Mouse (Mus musculus): ENCODE data around the gene Cryga. TPM values are rescaled to one million over a fixed set of nuclear protein-coding genes. Genes with fewer than 3 reads are reported as not detected.
"Not testable (repeated sequence)": the region's sequence is repeated elsewhere in the genome, so short reads cannot be mapped to it uniquely, and the experiment has no call there.

Cryga gene
- polyA plus RNA-seq, 1 experiment from 2014 or later: not detected

GRCm38 (mm10) chr1:65082188-65082587 lies 21.0 kb downstream of the Cryga start, which contains the start of gene Crygb:
TSS of gene Crygb (minus strand) at chr1:65082288.
- Histone ChIP-seq H3K27ac (no peak within 1 kb of the TSS), H3K4me1 (peaks cover 3% of the 10 kb centered on the region; the same call in 1 of the 2 replicates), H3K4me3 (no peak within 1 kb of the TSS), H3K9me3 (replicated peaks) (no peaks in the 10 kb centered on the region), H3K27me3 (ENCODE audit: low read depth, poor library complexity, severe bottlenecking) (no peaks in the 10 kb centered on the region), H3K36me3 (no peaks in the 10 kb centered on the region)
- DNase-seq (ENCODE audit: low spot score): no peak
- WGBS: 42% methylated on average over 7 of the region's 7 CpGs

- no peak for DNase-seq (ENCODE audit: low spot score)
- Histone ChIP-seq H3K4me1 (no peaks in the 10 kb centered on the region), H3K36me3 (no peaks in the 10 kb centered on the region), H3K4me3 (no peak overlapping the region), H3K27me3 (ENCODE audit: low read depth, poor library complexity, severe bottlenecking) (no peaks in the 10 kb centered on the region), H3K9me3 (replicated peaks) (no peaks in the 10 kb centered on the region), H3K27ac (no peak overlapping the region)
- 30% methylated on average over 5 of the region's 5 CpGs for WGBS
Observed at GRCm38 (mm10) chr1:65075607-65076006, 27.6 kb downstream of the Cryga start.

GRCm38 (mm10) chr1:65073589-65073988 lies 29.6 kb downstream of the Cryga start, which contains the start of gene Crygc:
TSS of gene Crygc (minus strand) at chr1:65073689.
- Histone ChIP-seq H3K36me3 (no peaks in the 10 kb centered on the region), H3K27ac (no peak within 1 kb of the TSS), H3K4me1 (no peaks in the 10 kb centered on the region), H3K27me3 (ENCODE audit: low read depth, poor library complexity, severe bottlenecking) (no peaks in the 10 kb centered on the region), H3K9me3 (replicated peaks) (no peaks in the 10 kb centered on the region), H3K4me3 (no peak within 1 kb of the TSS)
- no peak for DNase-seq (ENCODE audit: low spot score)
- 72% methylated on average over 6 of the region's 6 CpGs for WGBS

- DNase-seq (ENCODE audit: low spot score): no peak
- Histone ChIP-seq H3K27ac (no peak overlapping the region), H3K4me3 (no peak overlapping the region), H3K4me1 (no peaks in the 10 kb centered on the region), H3K9me3 (replicated peaks) (no peaks in the 10 kb centered on the region), H3K36me3 (no peaks in the 10 kb centered on the region), H3K27me3 (ENCODE audit: low read depth, poor library complexity, severe bottlenecking) (no peaks in the 10 kb centered on the region)
Observed at GRCm38 (mm10) chr1:65067842-65068241, 35.3 kb downstream of the Cryga start.

GRCm38 (mm10) chr1:65064201-65064600 lies 39.0 kb downstream of the Cryga start:
- 92% methylated on average over 15 of the region's 15 CpGs for WGBS
- Histone ChIP-seq H3K9me3 (replicated peaks) (no peaks in the 10 kb centered on the region), H3K4me1 (no peaks in the 10 kb centered on the region), H3K4me3 (no peak overlapping the region), H3K27me3 (ENCODE audit: low read depth, poor library complexity, severe bottlenecking) (no peaks in the 10 kb centered on the region), H3K27ac (no peak overlapping the region), H3K36me3 (no peaks in the 10 kb centered on the region)
- no peak for DNase-seq (ENCODE audit: low spot score)

GRCm38 (mm10) chr1:65063352-65063751 lies 39.8 kb downstream of the Cryga start, which contains the start of gene Crygd:
TSS of gene Crygd (minus strand) at chr1:65063452.
- H3K27ac ChIP-seq: no peak within 1 kb of the TSS
- 92% methylated on average over 8 of the region's 8 CpGs for WGBS
- H3K4me3 ChIP-seq: no peak within 1 kb of the TSS
- H3K4me1 ChIP-seq: no peaks in the 10 kb centered on the region
- no peaks in the 10 kb centered on the region for H3K27me3 ChIP-seq (ENCODE audit: low read depth, poor library complexity, severe bottlenecking)
- no peaks in the 10 kb centered on the region for H3K9me3 ChIP-seq (replicated peaks)
- no peaks in the 10 kb centered on the region for H3K36me3 ChIP-seq
- no peak for DNase-seq (ENCODE audit: low spot score)

- no peaks in the 10 kb centered on the region for H3K27me3 ChIP-seq (ENCODE audit: low read depth, poor library complexity, severe bottlenecking)
- WGBS: 28% methylated on average over 2 of the region's 2 CpGs
- no peak overlapping the region for H3K4me3 ChIP-seq
- no peaks in the 10 kb centered on the region for H3K9me3 ChIP-seq (replicated peaks)
- H3K27ac ChIP-seq: no peak overlapping the region
- peaks cover 10% of the 10 kb centered on the region for H3K4me1 ChIP-seq
- no peak for DNase-seq (ENCODE audit: low spot score)
- no peaks in the 10 kb centered on the region for H3K36me3 ChIP-seq
Observed at GRCm38 (mm10) chr1:65052140-65052539, 51.0 kb downstream of the Cryga start.

- no peak for DNase-seq (ENCODE audit: low spot score)
- 64% methylated on average over 7 of the region's 7 CpGs for WGBS
Observed at GRCm38 (mm10) chr1:65051696-65052095, 51.5 kb downstream of the Cryga start.

GRCm38 (mm10) chr1:65050952-65051351 lies 52.2 kb downstream of the Cryga start, which contains the start of gene Cryge:
TSS of gene Cryge (minus strand) at chr1:65051149.
- DNase-seq (ENCODE audit: low spot score); H3K27ac ChIP-seq; H3K4me3 ChIP-seq; H3K9me3 ChIP-seq (replicated peaks); H3K36me3 ChIP-seq; H3K27me3 ChIP-seq (ENCODE audit: low read depth, poor library complexity, severe bottlenecking); H3K4me1 ChIP-seq: not testable (repeated sequence)
- WGBS: 82% methylated on average over 12 of the region's 12 CpGs

More at GRCm38 (mm10) chr1:65051696-65052095, 51.5 kb downstream of the Cryga start:
- no peak overlapping the region for H3K27ac ChIP-seq
- no peaks in the 10 kb centered on the region for H3K27me3 ChIP-seq (ENCODE audit: low read depth, poor library complexity, severe bottlenecking)
- H3K36me3 ChIP-seq: no peaks in the 10 kb centered on the region
- no peaks in the 10 kb centered on the region for H3K9me3 ChIP-seq (replicated peaks)
- H3K4me1 ChIP-seq: peaks cover 10% of the 10 kb centered on the region
- no peak overlapping the region for H3K4me3 ChIP-seq

Other genes with a start within 250 kb of the Cryga start
- gene Plekhm3, start 146.5 kb downstream of the Cryga start, polyA plus RNA-seq (2016; fragmentation: Nextera tagmentation; extraction: Ambion mirVana): 8.0 and 10.4 TPM in 2 replicates
- 0.11 and 0.16 TPM in 2 replicates for gene Akr1cl, start 70.6 kb downstream of the Cryga start, polyA plus RNA-seq (2016; fragmentation: Nextera tagmentation; extraction: Ambion mirVana)
- not detected in 2 replicates for gene Cryge, start 52.2 kb downstream of the Cryga start, polyA plus RNA-seq (2016; fragmentation: Nextera tagmentation; extraction: Ambion mirVana)
- gene Crygd, start 39.9 kb downstream of the Cryga start, polyA plus RNA-seq (2016; fragmentation: Nextera tagmentation; extraction: Ambion mirVana): not detected in 2 replicates
- gene Crygc, start 29.7 kb downstream of the Cryga start, polyA plus RNA-seq (2016; fragmentation: Nextera tagmentation; extraction: Ambion mirVana): not detected in 2 replicates
- not detected in 2 replicates for gene Crygb, start 21.1 kb downstream of the Cryga start, polyA plus RNA-seq (2016; fragmentation: Nextera tagmentation; extraction: Ambion mirVana)
- not detected in 2 replicates for gene Gm28845, start 16.2 kb upstream of the Cryga start, polyA plus RNA-seq (2016; fragmentation: Nextera tagmentation; extraction: Ambion mirVana)
- 0.35 and 0.50 TPM in 2 replicates for gene D630023F18Rik, start 19.8 kb upstream of the Cryga start, polyA plus RNA-seq (2016; fragmentation: Nextera tagmentation; extraction: Ambion mirVana)
- gene Idh1, start 83.1 kb upstream of the Cryga start, polyA plus RNA-seq (2016; fragmentation: Nextera tagmentation; extraction: Ambion mirVana): 147 and 173 TPM in 2 replicates
- 13.1 and 13.2 TPM in 2 replicates for gene Pikfyve, start 83.3 kb upstream of the Cryga start, polyA plus RNA-seq (2016; fragmentation: Nextera tagmentation; extraction: Ambion mirVana)
- not detected in 2 replicates for gene Pth2r, start 178.7 kb upstream of the Cryga start, polyA plus RNA-seq (2016; fragmentation: Nextera tagmentation; extraction: Ambion mirVana)